In the genomic region with DNA sequence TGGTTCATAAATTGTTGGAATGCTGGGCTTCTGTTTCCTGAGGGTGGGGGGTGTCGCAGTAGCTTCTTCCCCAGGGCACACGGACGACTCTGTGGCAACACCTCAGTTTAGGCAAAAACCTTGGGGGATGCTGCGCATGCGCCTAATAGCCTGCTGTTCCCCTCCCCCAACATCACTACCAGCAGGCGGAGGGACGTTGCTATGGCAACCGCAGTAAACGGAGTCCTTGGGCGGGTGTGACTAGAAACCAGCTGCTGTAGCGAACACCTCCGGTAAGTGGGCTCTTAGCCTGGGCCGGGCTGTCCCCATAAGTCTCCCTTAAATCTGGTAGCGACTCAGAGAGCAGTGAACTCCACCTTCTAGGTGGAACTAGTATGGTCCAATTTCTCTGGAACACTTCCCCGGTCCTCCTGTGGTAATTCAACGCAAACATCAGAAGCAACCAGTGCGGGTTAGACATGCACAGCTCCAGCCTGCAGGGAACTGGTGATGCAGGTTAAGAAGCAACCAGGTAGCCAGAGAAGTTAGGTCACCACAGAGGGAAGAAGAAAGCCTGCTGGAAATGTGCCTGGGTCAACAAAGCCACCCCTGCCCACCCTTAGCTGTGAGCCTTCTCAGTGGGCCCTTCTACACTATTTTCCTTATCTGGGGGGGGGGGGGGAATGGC, we compare ENCODE assay signal across 8 mouse cellular contexts. TPM values are rescaled to one million over a fixed set of nuclear protein-coding genes. Genes with fewer than 3 reads are reported as not detected.
DNase-seq lines count a peak whose midpoint lies in the region; ATAC-seq lines count a peak whose summit lies in the region.

A gene (plus strand): TSS at position 220 of the 667 bp plus-strand sequence.

- ATAC-seq in megakaryocyte-erythroid progenitor cell, adult 5-6 weeks (replicated peaks; ENCODE audit: low FRiP score, low TSS enrichment, poor library complexity, severe bottlenecking) = peak; percentile 57

- intact Hi-C loops in left cerebral cortex, postnatal 25 days (cut with DNase I) = no loop called here

- peak; percentile 83 for DNase-seq in adrenal gland, postnatal 10 days
- DNase-seq in embryo, embryonic 10 days (ENCODE audit: low spot score) = peak; percentile 98
- DNase-seq in heart, adult 18-20 months = peak; percentile 11 to 13
- peak; percentile 70 for DNase-seq in kidney, adult 11 months
- peak; percentile 88 to 93 for DNase-seq in left cerebral cortex, postnatal 25 days (ENCODE audit: low spot score in 2 of 2)
- peak; percentile 90 for DNase-seq in right cerebral cortex, postnatal 14 days
- DNase-seq in adipocyte (ENCODE audit: low spot score) = no peak

RNA-seq across cellular contexts. Expression of the gene that starts here (rescaled TPM):
- 1 to 10 TPM in 1 of 2 experiments, under 1 TPM in 1; 0.42 to 1.1 TPM for total RNA-seq in adrenal gland, postnatal 10 days (2021)
- under 1 TPM in 1 of 2 experiments, not detected in 1; 0.59 TPM for total RNA-seq in heart, adult 18-20 months (2021)
- total RNA-seq in left cerebral cortex, postnatal 25 days (2021) = 1 to 10 TPM; 2.4 to 4.0 TPM
- total RNA-seq in megakaryocyte-erythroid progenitor cell, adult 5-6 weeks (2014; fragmentation: Nextera tagmentation) = not detected in 2 replicates
- total RNA-seq in megakaryocyte-erythroid progenitor cell, adult 5-6 weeks (2017) = not detected in 2 replicates

Comparison
In these comparisons a context has a peak if more than half of its experiments do, and no peak if none do; other contexts are left out.
1. Peak in DNase-seq in heart, adult 18-20 months; RNA of the gene not detected or under 1 TPM.
2. Peak in ATAC-seq in megakaryocyte-erythroid progenitor cell, adult 5-6 weeks; RNA of the gene not detected or under 1 TPM.